Mouse (Mus musculus) megakaryocyte, embryonic 14.5 days (primary cell): ENCODE measurements around the gene H2-DMb1.

Experiments
- FLI1 ChIP-seq: IDR thresholded peaks from 2 replicates; pipeline ENCODE4 v1.6.1; 2012; ENCODE audit warnings: low read length, inconsistent platforms, mixed read lengths
- GATA1 ChIP-seq: IDR thresholded peaks from 3 replicates; pipeline ENCODE4 v1.6.1; 2012; ENCODE audit warnings: mixed read lengths, low read length, inconsistent platforms, borderline replicate concordance

GRCm38 (mm10) chr17:34196491-34196890, 43.6 kb downstream of the H2-DMb1 start:
- no peak for TF ChIP-seq GATA1
- no peak for TF ChIP-seq FLI1
